Mouse (Mus musculus): ENCODE measurements around the gene Plppr3. TPM values are rescaled to one million over a fixed set of nuclear protein-coding genes. Genes with fewer than 3 reads are reported as not detected.

Plppr3 gene
- polyA plus RNA-seq (2012; rRNA removed) = 256 and 339 TPM in 2 replicates

DNA sequence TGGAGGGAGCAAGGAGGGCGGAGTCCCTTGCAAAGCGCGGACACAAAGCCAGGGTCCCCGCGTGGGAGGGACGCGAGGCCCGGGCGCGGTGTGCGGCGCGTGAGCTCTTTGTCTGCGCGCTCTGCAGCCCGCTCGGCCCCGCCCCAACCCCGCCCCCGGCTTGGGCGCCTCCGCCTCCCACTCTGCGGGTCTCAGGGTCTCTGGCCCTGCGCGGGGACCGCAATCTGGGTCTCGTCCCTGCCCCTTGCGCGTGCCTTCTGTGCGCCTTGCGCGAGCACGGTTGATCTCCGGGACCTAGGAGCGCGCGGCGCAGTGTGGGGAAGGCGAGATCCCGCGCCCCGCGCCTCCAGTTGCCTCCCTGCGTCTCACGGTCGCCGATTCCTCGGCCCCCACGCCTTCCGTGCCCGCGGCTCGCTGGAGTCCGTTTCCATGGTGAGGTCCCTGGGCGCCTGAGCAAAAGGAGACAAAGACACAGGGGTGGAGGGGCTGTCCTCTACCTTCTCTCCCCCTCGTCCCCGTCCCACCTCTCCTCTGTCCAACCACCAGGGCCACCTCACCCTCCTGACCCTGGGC, at the start of gene Plppr3, which contains the start of gene Prtn3:
Plppr3 (minus strand) TSS at position 345 of the 573 bp plus-strand sequence.
Prtn3 (plus strand) TSS at position 187 of the 573 bp plus-strand sequence.

DNA sequence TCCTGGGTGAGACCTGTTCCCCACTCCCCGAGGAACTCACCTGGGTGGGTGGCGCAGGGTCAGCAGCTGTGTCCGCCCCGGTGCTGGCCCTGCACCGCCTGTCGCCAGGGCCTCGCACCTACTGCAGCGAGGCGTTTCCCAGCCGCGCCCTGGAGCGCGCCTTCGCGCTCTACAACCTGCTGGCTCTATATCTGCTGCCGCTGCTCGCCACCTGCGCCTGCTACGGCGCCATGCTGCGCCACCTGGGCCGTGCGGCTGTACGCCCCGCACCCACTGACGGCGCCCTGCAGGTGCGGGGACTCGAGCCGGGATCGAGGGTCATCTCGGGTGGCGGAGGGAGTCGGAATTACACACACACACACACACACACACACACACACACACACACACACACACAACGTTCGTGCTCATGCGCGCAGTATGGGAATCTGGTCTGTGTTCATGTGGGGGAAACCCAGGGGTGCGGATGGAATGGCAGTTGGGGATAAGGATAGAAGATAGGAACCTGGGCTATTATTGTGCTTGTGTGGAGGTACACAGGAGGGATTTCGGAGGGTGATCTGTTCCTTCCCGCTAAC, 46.6 kb upstream of the Plppr3 start, which contains the start of gene R3hdm4:
R3hdm4 (minus strand) TSS at position 251 of the 578 bp plus-strand sequence.

DNA sequence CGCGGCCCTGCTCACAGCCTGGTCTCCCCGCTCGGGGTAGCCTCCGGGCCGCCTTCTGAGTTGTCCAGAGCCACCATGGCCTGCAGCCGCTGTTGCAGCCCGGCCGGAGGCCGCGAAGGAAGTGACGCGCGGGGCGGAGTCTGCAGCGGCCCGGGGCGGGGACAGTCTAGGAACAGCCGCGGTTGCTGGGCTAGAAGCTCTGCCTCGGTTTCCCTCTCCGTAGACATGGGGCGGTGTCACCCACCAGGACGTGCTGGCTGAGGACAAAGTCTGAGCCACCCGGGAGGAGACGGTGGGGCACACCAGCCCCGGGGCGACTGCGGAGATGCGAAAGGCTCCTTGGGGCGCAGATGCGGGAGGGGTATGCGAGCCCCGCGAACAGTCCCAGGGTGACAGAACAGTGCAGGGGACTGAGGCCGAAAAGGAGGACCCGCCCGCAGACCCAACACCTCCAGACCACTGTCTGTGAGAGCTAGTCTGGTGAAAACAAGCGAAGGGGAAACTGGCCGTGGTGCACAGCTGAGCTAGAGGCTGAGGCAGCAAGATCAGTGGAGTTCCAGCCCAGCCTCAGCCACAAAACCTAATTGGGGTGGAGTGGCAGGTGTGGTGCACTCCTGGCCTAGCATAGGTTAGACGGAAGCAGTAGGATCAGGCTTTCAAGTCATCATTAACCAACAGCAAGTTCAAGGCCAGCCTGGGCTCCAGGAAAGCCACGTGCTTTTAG, 42.5 kb upstream of the Plppr3 start, which contains the start of gene Kiss1r:
Kiss1r (plus strand) TSS at position 164 of the 724 bp plus-strand sequence.

DNA sequence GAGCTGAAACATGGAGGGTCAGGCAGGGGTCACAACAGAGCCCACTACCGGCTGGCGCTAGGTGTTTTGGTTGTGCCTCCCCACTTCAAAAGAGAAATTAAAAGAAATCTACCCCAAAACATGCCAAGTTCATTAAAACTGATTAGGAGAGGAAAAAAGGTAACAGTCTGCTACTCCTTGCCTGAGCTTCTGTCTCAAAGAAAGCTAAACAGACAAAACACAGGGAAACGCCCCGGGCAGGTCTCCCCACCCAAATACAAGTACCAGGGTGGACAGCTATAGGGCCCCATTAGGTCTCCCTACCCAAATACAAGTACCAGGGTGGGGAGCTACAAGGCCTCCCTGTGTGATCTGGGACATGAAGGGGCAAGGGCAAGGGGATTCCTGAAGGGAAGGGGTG, 36.1 kb upstream of the Plppr3 start, which contains the start of gene Gm26602:
Gm26602 (plus strand) TSS at position 301 of the 400 bp plus-strand sequence.

DNA sequence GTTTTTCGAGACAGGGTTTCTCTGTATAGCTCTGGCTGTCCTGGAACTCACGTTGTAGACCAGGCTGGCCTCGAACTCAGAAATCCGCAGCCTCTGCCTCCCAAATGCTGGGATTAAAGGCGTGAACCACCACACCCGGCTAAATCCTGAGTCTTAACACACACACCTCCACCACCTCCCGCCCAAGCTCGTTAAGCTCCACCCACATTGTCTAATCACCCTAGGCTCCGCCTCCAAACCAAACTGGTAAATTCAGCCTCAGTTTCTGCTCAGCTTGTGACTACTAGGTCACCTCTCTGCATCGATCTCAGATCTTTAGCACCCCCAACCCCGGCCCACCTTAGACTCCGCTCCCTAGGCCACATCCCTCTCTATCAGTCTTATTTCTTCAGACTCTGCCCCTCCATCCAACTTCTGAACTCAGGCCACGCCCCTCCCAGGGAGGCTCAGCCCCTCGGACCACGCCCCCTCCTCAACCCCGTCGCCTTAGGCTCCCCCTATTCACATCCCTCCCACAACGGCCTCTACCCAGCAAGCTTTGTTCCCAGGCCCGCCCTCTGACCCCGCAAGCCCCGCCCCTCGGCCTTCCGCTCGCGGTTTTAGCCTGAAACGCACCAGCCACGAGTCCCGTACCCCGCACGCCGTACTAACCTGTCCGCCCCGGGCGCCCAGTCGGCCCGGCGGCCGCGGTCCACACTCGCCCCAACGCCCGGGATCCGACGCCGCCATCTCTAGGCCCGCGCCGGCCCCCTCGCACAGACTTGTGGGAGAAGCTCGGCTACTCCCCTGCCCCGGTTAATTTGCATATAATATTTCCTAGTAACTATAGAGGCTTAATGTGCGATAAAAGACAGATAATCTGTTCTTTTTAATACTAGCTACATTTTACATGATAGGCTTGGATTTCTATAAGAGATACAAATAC, 34.0 kb upstream of the Plppr3 start, which contains the start of gene Med16:
Med16 (minus strand) TSS at position 757 of the 925 bp plus-strand sequence.

DNA sequence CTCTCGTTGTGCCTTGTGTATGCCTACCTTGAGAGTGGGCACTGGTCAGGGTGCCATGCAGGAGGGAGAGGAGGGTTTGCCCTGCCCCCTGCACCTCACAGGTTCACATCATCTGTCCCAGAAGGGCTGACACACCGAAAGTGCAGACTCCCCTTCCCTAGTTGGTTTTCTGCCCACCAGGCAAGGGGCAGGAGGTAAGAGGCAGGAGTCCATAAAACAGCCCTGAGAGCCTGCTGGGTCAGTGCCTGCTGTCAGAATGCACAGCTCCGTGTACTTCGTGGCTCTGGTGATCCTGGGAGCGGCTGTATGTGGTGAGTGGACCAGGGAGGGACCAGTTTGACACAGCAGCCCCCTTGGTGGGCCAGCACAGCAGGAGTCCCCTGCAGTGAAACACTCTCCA, 16.2 kb upstream of the Plppr3 start, which contains the start of gene Cfd:
Cfd (plus strand) TSS at position 184 of the 400 bp plus-strand sequence.

DNA sequence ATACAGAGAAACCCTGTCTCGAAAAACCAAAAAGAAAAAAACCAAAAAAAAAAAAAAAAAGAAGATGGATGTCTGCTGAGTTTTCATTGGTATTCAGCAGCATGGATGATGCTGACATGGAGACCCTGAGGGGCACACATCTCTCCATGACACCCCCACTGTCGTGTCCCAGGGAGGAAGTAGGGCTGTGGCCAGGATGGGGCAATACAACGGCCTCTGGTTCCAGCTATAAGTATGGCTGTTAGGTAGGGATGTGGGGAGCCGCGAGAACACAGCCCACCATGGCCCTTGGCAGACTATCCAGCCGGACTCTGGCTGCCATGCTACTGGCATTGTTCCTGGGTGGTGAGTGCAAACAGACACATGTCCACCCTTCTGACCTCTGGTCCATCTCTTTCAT, 11.6 kb upstream of the Plppr3 start, which contains the start of gene Elane:
Elane (plus strand) TSS at position 194 of the 400 bp plus-strand sequence.

DNA sequence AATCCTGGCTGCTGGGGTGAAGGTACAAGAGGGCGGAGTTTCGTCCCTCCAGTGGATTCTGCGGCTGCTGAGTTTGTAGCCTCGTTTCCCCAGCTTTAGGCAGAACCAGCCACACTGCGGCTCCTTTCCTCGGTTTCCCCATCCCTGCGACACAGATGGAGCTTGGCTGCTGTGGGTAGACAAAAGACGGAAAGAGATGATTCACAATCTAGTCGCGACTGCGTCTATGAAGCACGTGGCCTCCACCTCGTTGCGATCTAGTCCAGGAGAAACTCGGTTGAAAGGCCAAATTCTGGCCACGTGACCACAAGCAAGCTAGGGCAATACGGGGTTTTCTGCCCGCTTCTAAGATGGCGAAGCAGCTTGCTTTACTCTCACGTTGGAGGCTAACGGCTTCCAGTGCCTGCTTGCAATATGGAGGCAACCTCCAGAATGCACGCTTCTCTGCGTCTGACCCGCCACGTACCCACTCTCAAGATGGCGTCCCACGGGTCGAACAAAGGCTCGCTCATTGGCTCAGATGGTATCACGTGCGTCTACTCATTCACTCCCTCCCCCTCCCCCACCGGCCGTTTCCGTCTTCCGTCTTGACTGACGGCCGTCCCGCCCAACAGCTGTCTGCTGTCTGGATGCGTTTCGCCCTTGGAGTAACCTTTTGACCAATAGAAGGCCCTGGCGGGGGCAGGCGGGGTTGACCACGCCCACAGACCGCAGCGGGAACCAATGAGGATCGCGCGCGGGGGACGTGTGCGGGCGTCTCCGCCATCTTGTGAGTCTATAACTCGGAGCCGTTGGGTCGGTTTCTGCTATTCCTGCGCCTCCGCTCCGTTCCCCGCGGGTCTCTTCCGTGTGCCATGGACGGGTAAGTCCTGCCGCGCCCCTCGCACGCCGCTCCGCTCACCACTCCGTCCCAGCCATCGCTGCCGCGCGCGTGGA, 20.3 kb downstream of the Plppr3 start, which contains the start of gene Ptbp1:
Ptbp1 (plus strand) TSS at position 568 of the 936 bp plus-strand sequence.

DNA sequence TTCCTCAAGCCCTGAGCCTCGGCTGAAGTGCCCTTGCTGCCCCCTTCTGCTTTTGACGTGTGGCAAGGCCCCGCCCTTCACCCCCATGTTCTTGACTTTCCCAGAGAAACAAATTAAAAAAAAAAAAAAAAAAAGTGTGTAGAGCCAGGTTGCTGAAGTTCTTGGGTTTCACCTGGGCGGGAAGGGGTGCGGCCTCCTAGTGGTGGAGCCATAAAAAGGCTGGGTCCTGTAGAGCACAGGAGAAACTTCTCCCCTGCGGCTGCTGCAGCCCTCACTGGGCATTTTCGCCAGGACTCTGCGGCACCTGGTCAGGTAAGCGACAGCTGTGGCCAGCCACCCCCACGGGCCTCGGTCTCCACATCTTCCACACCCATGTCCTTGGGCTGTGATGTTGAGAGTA, 53.7 kb downstream of the Plppr3 start, which contains the start of gene Misp:
Misp (plus strand) TSS at position 208 of the 400 bp plus-strand sequence.

Other genes starting within 250 kb of the Plppr3 start
- 29.5 and 34.5 TPM in 2 replicates for gene Shc2, start 236.7 kb downstream of the Plppr3 start, polyA plus RNA-seq (2012; rRNA removed)
- gene Odf3l2, start 228.9 kb downstream of the Plppr3 start, polyA plus RNA-seq (2012; rRNA removed) = not detected in 2 replicates
- gene Madcam1, start 210.1 kb downstream of the Plppr3 start, polyA plus RNA-seq (2012; rRNA removed) = 0.50 and 2.5 TPM in 2 replicates
- gene Tpgs1, start 205.3 kb downstream of the Plppr3 start, polyA plus RNA-seq (2012; rRNA removed) = 47.9 and 61.7 TPM in 2 replicates
- gene Cdc34, start 192.4 kb downstream of the Plppr3 start, polyA plus RNA-seq (2012; rRNA removed) = 177 and 195 TPM in 2 replicates
- 0.81 and 1.5 TPM in 2 replicates for gene Gzmm, start 185.6 kb downstream of the Plppr3 start, polyA plus RNA-seq (2012; rRNA removed)
- 332 and 473 TPM in 2 replicates for gene Bsg, start 170.1 kb downstream of the Plppr3 start, polyA plus RNA-seq (2012; rRNA removed)
- gene Hcn2, start 158.0 kb downstream of the Plppr3 start, polyA plus RNA-seq (2012; rRNA removed) = 1.0 and 1.2 TPM in 2 replicates
- gene Polrmt, start 128.1 kb downstream of the Plppr3 start, polyA plus RNA-seq (2012; rRNA removed) = 51.6 and 58.3 TPM in 2 replicates
- gene Fgf22, start 119.6 kb downstream of the Plppr3 start, polyA plus RNA-seq (2012; rRNA removed) = 0.08 and 0.26 TPM in 2 replicates
- 122 and 132 TPM in 2 replicates for gene Rnf126, start 107.7 kb downstream of the Plppr3 start, polyA plus RNA-seq (2012; rRNA removed)
- gene Fstl3, start 97.4 kb downstream of the Plppr3 start, polyA plus RNA-seq (2012; rRNA removed) = 1.00 and 2.3 TPM in 2 replicates
- 0.08 and 0.16 TPM in 2 replicates for gene Prss57, start 83.7 kb downstream of the Plppr3 start, polyA plus RNA-seq (2012; rRNA removed)
- 98.3 and 130 TPM in 2 replicates for gene Palm, start 81.1 kb downstream of the Plppr3 start, polyA plus RNA-seq (2012; rRNA removed)
- gene Misp, start 53.6 kb downstream of the Plppr3 start, polyA plus RNA-seq (2012; rRNA removed) = 0.64 and 0.96 TPM in 2 replicates
- 162 and 407 TPM in 2 replicates for gene Ptbp1, start 20.2 kb downstream of the Plppr3 start, polyA plus RNA-seq (2012; rRNA removed)
- gene Prtn3, start 158 bp downstream of the Plppr3 start, polyA plus RNA-seq (2012; rRNA removed) = 15.3 and 15.8 TPM in 2 replicates
- gene Elane, start 11.6 kb upstream of the Plppr3 start, polyA plus RNA-seq (2012; rRNA removed) = 0.43 and 0.54 TPM in 2 replicates
- gene Cfd, start 16.2 kb upstream of the Plppr3 start, polyA plus RNA-seq (2012; rRNA removed) = 0.09 and 0.50 TPM in 2 replicates
- gene Med16, start 34.3 kb upstream of the Plppr3 start, polyA plus RNA-seq (2012; rRNA removed) = 47.8 and 59.6 TPM in 2 replicates
- gene Gm26602, start 36.2 kb upstream of the Plppr3 start, polyA plus RNA-seq (2012; rRNA removed) = not detected in 2 replicates
- 1.2 and 1.3 TPM in 2 replicates for gene Kiss1r, start 42.3 kb upstream of the Plppr3 start, polyA plus RNA-seq (2012; rRNA removed)
- gene R3hdm4, start 46.6 kb upstream of the Plppr3 start, polyA plus RNA-seq (2012; rRNA removed) = 110 and 123 TPM in 2 replicates
- 11.1 and 12.1 TPM in 2 replicates for gene Arid3a, start 52.4 kb upstream of the Plppr3 start, polyA plus RNA-seq (2012; rRNA removed)
- 40.0 and 55.7 TPM in 2 replicates for gene Wdr18, start 85.5 kb upstream of the Plppr3 start, polyA plus RNA-seq (2012; rRNA removed)
- 0.28 and 0.39 TPM in 2 replicates for gene Grin3b, start 96.1 kb upstream of the Plppr3 start, polyA plus RNA-seq (2012; rRNA removed)
- 120 and 158 TPM in 2 replicates for gene Tmem259, start 109.7 kb upstream of the Plppr3 start, polyA plus RNA-seq (2012; rRNA removed)
- gene Cnn2, start 114.0 kb upstream of the Plppr3 start, polyA plus RNA-seq (2012; rRNA removed) = 66.5 and 128 TPM in 2 replicates
- 7.7 and 7.9 TPM in 2 replicates for gene Abca7, start 121.9 kb upstream of the Plppr3 start, polyA plus RNA-seq (2012; rRNA removed)
- 12.5 and 14.7 TPM in 2 replicates for gene Arhgap45, start 142.0 kb upstream of the Plppr3 start, polyA plus RNA-seq (2012; rRNA removed)
- 194 and 280 TPM in 2 replicates for gene Polr2e, start 165.2 kb upstream of the Plppr3 start, polyA plus RNA-seq (2012; rRNA removed)
- gene Gpx4, start 172.5 kb upstream of the Plppr3 start, polyA plus RNA-seq (2012; rRNA removed) = 416 and 440 TPM in 2 replicates
- gene Sbno2, start 230.9 kb upstream of the Plppr3 start, polyA plus RNA-seq (2012; rRNA removed) = 16.6 and 19.3 TPM in 2 replicates
- gene Stk11, start 241.2 kb upstream of the Plppr3 start, polyA plus RNA-seq (2012; rRNA removed) = 119 and 142 TPM in 2 replicates

Data from central nervous system, embryonic 11.5 days (tissue).